Mouse (Mus musculus): ENCODE data around the gene Rbpj. TPM values are rescaled to one million over a fixed set of nuclear protein-coding genes. Genes with fewer than 3 reads are reported as not detected.
A peak's percentile ranks its signal among the peaks of the same experiment; 100 is the strongest.

Rbpj gene
- polyA plus RNA-seq, 2 experiments, result 49.7 to 57.3 TPM

- Histone ChIP-seq H3K27me3 (ENCODE audit: control insufficient read depth, insufficient read depth, low read length) (no peaks in the 10 kb centered on the region), H3K36me3 (ENCODE audit: control insufficient read depth, insufficient read depth, low read length) (no peaks in the 10 kb centered on the region), H3K4me3 (replicated peaks; ENCODE audit: low read length) (no peak overlapping the region), H3K27ac (replicated peaks; ENCODE audit: low read depth, low read length) (no peak overlapping the region), H3K9me3 (ENCODE audit: control insufficient read depth, low read length) (no peaks in the 10 kb centered on the region), H3K4me2 (replicated peaks; ENCODE audit: low read depth, low read length, severe bottlenecking) (no peak overlapping the region), H3K4me1 (ENCODE audit: control insufficient read depth, insufficient read depth, low read length) (no peaks in the 10 kb centered on the region), H3K9ac (ENCODE audit: low read depth, low read length, severe bottlenecking) (no peak overlapping the region)
- TF ChIP-seq POLR2A (IDR thresholded peaks at IDR 0.05; ENCODE audit: borderline replicate concordance, extremely low read depth, insufficient read depth, insufficient read length), result no peak
- DNase-seq (ENCODE audit: low spot score) (no peak), ATAC-seq (ENCODE audit: low FRiP score, low read depth) (no peak)
- 70% methylated on average over 10 of the region's 10 CpGs for WGBS
These were observed 111.4 kb downstream of the Rbpj start for GRCm38 (mm10) chr5:53577272-53577889.

- H3K4me2 ChIP-seq (replicated peaks; ENCODE audit: low read depth, low read length, severe bottlenecking), result no peak overlapping the region
- no peaks in the 10 kb centered on the region for H3K4me1 ChIP-seq (ENCODE audit: control insufficient read depth, insufficient read depth, low read length)
- 83% methylated on average over 9 of the region's 9 CpGs for WGBS
- DNase-seq (ENCODE audit: low spot score) (no peak), ATAC-seq (ENCODE audit: low FRiP score, low read depth) (no peak)
- H3K9ac ChIP-seq (ENCODE audit: low read depth, low read length, severe bottlenecking), result no peak overlapping the region
- no peaks in the 10 kb centered on the region for H3K36me3 ChIP-seq (ENCODE audit: control insufficient read depth, insufficient read depth, low read length)
- H3K27ac ChIP-seq (replicated peaks; ENCODE audit: low read depth, low read length), result no peak overlapping the region
- no peak for TF ChIP-seq POLR2A (IDR thresholded peaks at IDR 0.05; ENCODE audit: borderline replicate concordance, extremely low read depth, insufficient read depth, insufficient read length)
- H3K9me3 ChIP-seq (ENCODE audit: control insufficient read depth, low read length), result no peaks in the 10 kb centered on the region
- no peaks in the 10 kb centered on the region for H3K27me3 ChIP-seq (ENCODE audit: control insufficient read depth, insufficient read depth, low read length)
- H3K4me3 ChIP-seq (replicated peaks; ENCODE audit: low read length), result no peak overlapping the region
These were observed 118.3 kb downstream of the Rbpj start for GRCm38 (mm10) chr5:53584069-53584767.

GRCm38 (mm10) chr5:53588421-53589171, 122.6 kb downstream of the Rbpj start:
- no peaks in the 10 kb centered on the region for H3K9me3 ChIP-seq (ENCODE audit: control insufficient read depth, low read length)
- no peaks in the 10 kb centered on the region for H3K27me3 ChIP-seq (ENCODE audit: control insufficient read depth, insufficient read depth, low read length)
- TF ChIP-seq POLR2A (IDR thresholded peaks at IDR 0.05; ENCODE audit: borderline replicate concordance, extremely low read depth, insufficient read depth, insufficient read length), result no peak
- H3K4me3 ChIP-seq (replicated peaks; ENCODE audit: low read length), result peak overlapping the region; percentile 89
- ATAC-seq (ENCODE audit: low FRiP score, low read depth) (no peak), DNase-seq (ENCODE audit: low spot score) (no peak)
- 3% methylated on average over 17 of the region's 34 CpGs for WGBS
- H3K4me2 ChIP-seq (replicated peaks; ENCODE audit: low read depth, low read length, severe bottlenecking), result peak overlapping the region; percentile 96
- H3K4me1 ChIP-seq (ENCODE audit: control insufficient read depth, insufficient read depth, low read length), result peaks cover 10% of the 10 kb centered on the region; the same call in 1 of the 2 replicates
- no peak overlapping the region; the same call in 1 of the 2 replicates for H3K27ac ChIP-seq (replicated peaks; ENCODE audit: low read depth, low read length)
- peak overlapping the region; percentile 61 for H3K9ac ChIP-seq (ENCODE audit: low read depth, low read length, severe bottlenecking)
- H3K36me3 ChIP-seq (ENCODE audit: control insufficient read depth, insufficient read depth, low read length), result no peaks in the 10 kb centered on the region

GRCm38 (mm10) chr5:53589172-53589960, 123.4 kb downstream of the Rbpj start:
- Histone ChIP-seq H3K27ac (replicated peaks; ENCODE audit: low read depth, low read length) (peak overlapping the region; percentile 96), H3K4me2 (replicated peaks; ENCODE audit: low read depth, low read length, severe bottlenecking) (peak overlapping the region; percentile 96), H3K36me3 (ENCODE audit: control insufficient read depth, insufficient read depth, low read length) (no peaks in the 10 kb centered on the region), H3K9me3 (ENCODE audit: control insufficient read depth, low read length) (no peaks in the 10 kb centered on the region), H3K4me3 (replicated peaks; ENCODE audit: low read length) (peak overlapping the region; percentile 89), H3K27me3 (ENCODE audit: control insufficient read depth, insufficient read depth, low read length) (no peaks in the 10 kb centered on the region), H3K9ac (ENCODE audit: low read depth, low read length, severe bottlenecking) (peak overlapping the region; percentile 96), H3K4me1 (ENCODE audit: control insufficient read depth, insufficient read depth, low read length) (peaks cover 14% of the 10 kb centered on the region; the same call in 1 of the 2 replicates)
- WGBS, result under 1% methylated on average over 59 of the region's 72 CpGs
- ATAC-seq (ENCODE audit: low FRiP score, low read depth) (peak; percentile 88), DNase-seq (ENCODE audit: low spot score) (peak; percentile 96)
- TF ChIP-seq POLR2A (IDR thresholded peaks at IDR 0.05; ENCODE audit: borderline replicate concordance, extremely low read depth, insufficient read depth, insufficient read length), result no peak

Measured in limb, embryonic 14.5 days (tissue).